Mouse (Mus musculus): ENCODE results near the gene Asf1a. TPM values are rescaled to one million over a fixed set of nuclear protein-coding genes. Genes with fewer than 3 reads are reported as not detected.

The Asf1a gene
- 142 and 158 TPM in 2 replicates for polyA plus RNA-seq (2016; fragmentation: Nextera tagmentation; extraction: Ambion mirVana)

- H3K9me3 ChIP-seq, result no peaks in the 10 kb centered on the region
- peak within 1 kb of the TSS; percentile 98 for H3K27ac ChIP-seq
- peak within 1 kb of the TSS; percentile 96 for H3K4me3 ChIP-seq
- under 1% methylated on average over 52 of the region's 52 CpGs for WGBS
- DNase-seq (ENCODE audit: low spot score), result peak; percentile 96
- peaks cover 17% of the 10 kb centered on the region for H3K36me3 ChIP-seq
- H3K4me1 ChIP-seq (replicated peaks), result peaks cover 27% of the 10 kb centered on the region
- H3K27me3 ChIP-seq (ENCODE audit: insufficient read depth, poor library complexity, severe bottlenecking), result no peaks in the 10 kb centered on the region
Measured at GRCm38 (mm10) chr10:53596677-53597120, at the start of gene Asf1a. Gene Asf1a, plus strand, starts transcription at chr10:53596757.

DNA sequence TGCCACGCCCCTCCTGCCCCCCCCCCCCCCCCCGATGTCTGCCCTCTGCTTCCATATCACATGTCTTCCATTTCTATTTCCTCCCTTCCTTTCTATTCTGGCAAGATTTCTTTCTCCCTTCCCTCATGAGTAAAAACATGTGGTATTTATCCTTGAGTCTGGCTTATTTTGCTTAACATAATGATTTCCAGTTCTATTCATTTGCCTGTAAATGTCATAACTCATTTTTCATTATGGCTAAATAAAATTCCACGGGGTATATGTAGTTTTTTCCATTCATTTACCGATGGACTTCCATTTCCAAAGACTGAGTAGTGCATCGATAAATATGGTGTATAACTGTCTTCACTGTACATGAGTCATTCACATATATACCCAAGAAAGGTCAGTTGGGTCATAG is 34.6 kb upstream of the Asf1a start:
- H3K27ac ChIP-seq, result no peak overlapping the region
- H3K4me1 ChIP-seq (replicated peaks), result no peaks in the 10 kb centered on the region
- peaks cover 4% of the 10 kb centered on the region; the same call in 1 of the 2 replicates for H3K9me3 ChIP-seq
- no peak overlapping the region for H3K4me3 ChIP-seq
- no peak for DNase-seq (ENCODE audit: low spot score)
- WGBS, result 85% methylated on average over 5 of the region's 5 CpGs
- peaks cover 14% of the 10 kb centered on the region; the same call in 1 of the 2 replicates for H3K36me3 ChIP-seq
- no peaks in the 10 kb centered on the region for H3K27me3 ChIP-seq (ENCODE audit: insufficient read depth, poor library complexity, severe bottlenecking)

- Histone ChIP-seq H3K4me1 (replicated peaks) (no peaks in the 10 kb centered on the region), H3K36me3 (peaks cover 14% of the 10 kb centered on the region; the same call in 1 of the 2 replicates), H3K9me3 (peaks cover 4% of the 10 kb centered on the region; the same call in 1 of the 2 replicates), H3K4me3 (no peak overlapping the region), H3K27me3 (ENCODE audit: insufficient read depth, poor library complexity, severe bottlenecking) (no peaks in the 10 kb centered on the region), H3K27ac (no peak overlapping the region)
- WGBS, result 80% methylated on average over 2 of the region's 2 CpGs
- no peak for DNase-seq (ENCODE audit: low spot score)
Measured at GRCm38 (mm10) chr10:53565538-53565937, 31.0 kb upstream of the Asf1a start.

- DNase-seq (ENCODE audit: low spot score), result no peak
Measured at GRCm38 (mm10) chr10:53568531-53568930, 28.0 kb upstream of the Asf1a start.

DNA sequence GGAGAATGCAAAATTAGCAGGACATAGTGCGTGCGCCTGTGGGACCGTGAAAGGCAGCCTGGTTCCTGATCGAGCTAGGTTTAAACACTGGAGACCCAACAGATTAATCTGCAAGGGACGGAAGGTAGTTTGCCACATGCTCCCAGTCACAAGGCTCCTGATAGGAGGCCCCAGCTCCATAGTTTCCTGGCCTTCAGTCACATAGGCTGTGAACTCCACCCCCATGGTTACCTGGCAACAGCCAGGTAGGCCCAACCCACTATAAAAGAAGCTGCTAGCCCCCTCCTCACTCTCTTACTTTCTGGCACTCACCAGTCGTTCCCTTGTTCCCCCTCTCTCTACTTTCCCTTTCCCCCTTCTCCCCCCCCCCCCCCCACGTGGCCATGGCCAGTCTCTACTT is 16.4 kb upstream of the Asf1a start:
- Histone ChIP-seq H3K9me3 (no peaks in the 10 kb centered on the region), H3K4me3 (peak overlapping the region; percentile 48), H3K36me3 (no peaks in the 10 kb centered on the region), H3K27ac (peak overlapping the region; percentile 45; the same call in 1 of the 2 replicates), H3K4me1 (replicated peaks) (peaks cover 14% of the 10 kb centered on the region), H3K27me3 (ENCODE audit: insufficient read depth, poor library complexity, severe bottlenecking) (no peaks in the 10 kb centered on the region)
- 39% methylated on average over 7 of the region's 7 CpGs for WGBS
- DNase-seq (ENCODE audit: low spot score), result peak; percentile 10

More at GRCm38 (mm10) chr10:53568531-53568930, 28.0 kb upstream of the Asf1a start:
- Histone ChIP-seq H3K27me3 (ENCODE audit: insufficient read depth, poor library complexity, severe bottlenecking) (no peaks in the 10 kb centered on the region), H3K4me3 (no peak overlapping the region), H3K4me1 (replicated peaks) (no peaks in the 10 kb centered on the region), H3K36me3 (peaks cover 9% of the 10 kb centered on the region; the same call in 1 of the 2 replicates), H3K27ac (no peak overlapping the region), H3K9me3 (peaks cover 4% of the 10 kb centered on the region; the same call in 1 of the 2 replicates)

DNA sequence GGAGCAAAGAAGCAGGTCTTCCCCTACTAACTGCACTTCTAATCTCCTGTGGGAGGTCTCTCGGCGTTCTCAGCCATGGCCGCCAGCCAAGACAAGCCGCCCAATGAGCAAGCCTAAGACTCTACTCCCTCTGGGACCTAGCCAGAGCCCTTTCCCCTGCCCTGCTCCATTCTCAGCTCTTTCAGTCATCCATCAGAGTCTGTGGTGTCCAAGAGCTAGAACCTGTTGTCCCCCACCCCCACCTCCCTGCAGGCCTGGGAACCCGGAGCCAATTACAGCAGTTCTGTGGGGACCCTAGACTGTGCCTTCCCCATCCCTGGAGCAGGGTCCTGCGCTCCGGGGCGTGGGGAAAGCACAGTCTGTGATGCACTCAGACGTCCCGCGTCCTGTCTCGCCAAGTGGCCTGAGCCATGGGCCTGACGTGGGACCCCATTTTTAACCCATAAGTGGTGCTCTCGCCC is 15.9 kb upstream of the Asf1a start:
- H3K4me3 ChIP-seq, result peak overlapping the region; percentile 48
- DNase-seq (ENCODE audit: low spot score), result peak; percentile 30
- no peaks in the 10 kb centered on the region for H3K36me3 ChIP-seq
- no peaks in the 10 kb centered on the region for H3K9me3 ChIP-seq
- 13% methylated on average over 14 of the region's 14 CpGs for WGBS
- no peaks in the 10 kb centered on the region for H3K27me3 ChIP-seq (ENCODE audit: insufficient read depth, poor library complexity, severe bottlenecking)
- H3K27ac ChIP-seq, result peak overlapping the region; percentile 69
- peaks cover 14% of the 10 kb centered on the region for H3K4me1 ChIP-seq (replicated peaks)

GRCm38 (mm10) chr10:53581087-53581486 is 15.5 kb upstream of the Asf1a start:
- Histone ChIP-seq H3K27ac (peak overlapping the region; percentile 69), H3K27me3 (ENCODE audit: insufficient read depth, poor library complexity, severe bottlenecking) (no peaks in the 10 kb centered on the region), H3K9me3 (no peaks in the 10 kb centered on the region), H3K4me1 (replicated peaks) (peaks cover 14% of the 10 kb centered on the region), H3K36me3 (no peaks in the 10 kb centered on the region), H3K4me3 (peak overlapping the region; percentile 48)
- WGBS, result 20% methylated on average over 12 of the region's 12 CpGs
- DNase-seq (ENCODE audit: low spot score), result no peak

DNA sequence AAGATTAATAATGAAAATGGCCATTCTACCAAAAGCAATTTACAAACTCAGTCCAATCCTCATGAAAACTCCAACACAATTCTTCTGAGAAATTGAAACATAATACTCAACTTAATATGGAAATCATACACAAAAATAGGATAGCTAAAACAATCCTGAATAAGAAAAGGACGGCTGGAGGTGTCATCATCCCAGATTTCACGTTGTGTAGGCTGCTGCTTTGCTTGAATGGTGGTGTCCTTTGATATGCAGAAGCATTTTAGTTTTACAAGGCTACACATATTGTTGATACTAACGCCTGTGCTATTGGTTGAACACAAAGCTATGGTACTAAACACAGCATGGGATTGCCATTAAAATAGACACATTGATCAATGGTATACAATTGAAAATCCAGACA is 10.8 kb upstream of the Asf1a start:
- WGBS, result 66% methylated on average over 3 of the region's 3 CpGs
- Histone ChIP-seq H3K9me3 (no peaks in the 10 kb centered on the region), H3K4me1 (replicated peaks) (peaks cover 5% of the 10 kb centered on the region), H3K36me3 (peaks cover 8% of the 10 kb centered on the region; the same call in 1 of the 2 replicates), H3K27ac (no peak overlapping the region), H3K4me3 (no peak overlapping the region), H3K27me3 (ENCODE audit: insufficient read depth, poor library complexity, severe bottlenecking) (no peaks in the 10 kb centered on the region)
- DNase-seq (ENCODE audit: low spot score), result no peak

- Histone ChIP-seq H3K4me1 (replicated peaks) (peaks cover 27% of the 10 kb centered on the region), H3K27ac (peak overlapping the region; percentile 98), H3K4me3 (peak overlapping the region; percentile 96), H3K36me3 (peaks cover 12% of the 10 kb centered on the region), H3K9me3 (no peaks in the 10 kb centered on the region), H3K27me3 (ENCODE audit: insufficient read depth, poor library complexity, severe bottlenecking) (no peaks in the 10 kb centered on the region)
- WGBS, result 11% methylated on average over 27 of the region's 27 CpGs
- DNase-seq (ENCODE audit: low spot score), result no peak
Measured at GRCm38 (mm10) chr10:53595744-53596676, 547 bp upstream of the Asf1a start.

- Histone ChIP-seq H3K4me3 (peak overlapping the region; percentile 96), H3K9me3 (no peaks in the 10 kb centered on the region), H3K4me1 (replicated peaks) (peaks cover 27% of the 10 kb centered on the region), H3K27me3 (ENCODE audit: insufficient read depth, poor library complexity, severe bottlenecking) (no peaks in the 10 kb centered on the region), H3K27ac (peak overlapping the region; percentile 98), H3K36me3 (peaks cover 23% of the 10 kb centered on the region)
- DNase-seq (ENCODE audit: low spot score), result no peak
- WGBS, result under 1% methylated on average over 99 of the region's 99 CpGs
Measured at GRCm38 (mm10) chr10:53597121-53597881, 744 bp downstream of the Asf1a start.

DNA sequence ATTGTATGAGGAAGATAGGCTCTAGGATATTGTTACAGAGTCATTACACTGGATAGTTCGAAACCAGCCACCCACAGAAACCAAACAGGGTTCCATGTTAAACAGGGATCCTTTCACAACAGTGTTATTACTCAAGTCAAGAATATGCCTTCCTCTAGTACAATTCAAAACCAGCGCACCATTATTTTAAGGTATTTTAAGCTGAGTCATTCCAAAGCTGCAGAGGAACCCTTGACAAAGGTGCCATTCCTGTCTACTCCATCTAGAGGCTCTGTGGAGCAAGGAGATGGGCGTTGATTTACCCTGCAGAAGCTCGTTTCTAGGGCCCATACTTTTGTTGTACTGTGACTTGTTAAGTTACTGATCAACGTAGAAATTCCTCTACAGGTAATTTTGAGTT is 2.3 kb downstream of the Asf1a start:
- Histone ChIP-seq H3K9me3 (no peaks in the 10 kb centered on the region), H3K27me3 (ENCODE audit: insufficient read depth, poor library complexity, severe bottlenecking) (no peaks in the 10 kb centered on the region), H3K27ac (no peak overlapping the region), H3K36me3 (peaks cover 39% of the 10 kb centered on the region), H3K4me1 (replicated peaks) (peaks cover 27% of the 10 kb centered on the region), H3K4me3 (peak overlapping the region; percentile 96)
- WGBS, result 64% methylated on average over 5 of the region's 5 CpGs
- peak; percentile 3 for DNase-seq (ENCODE audit: low spot score)

DNA sequence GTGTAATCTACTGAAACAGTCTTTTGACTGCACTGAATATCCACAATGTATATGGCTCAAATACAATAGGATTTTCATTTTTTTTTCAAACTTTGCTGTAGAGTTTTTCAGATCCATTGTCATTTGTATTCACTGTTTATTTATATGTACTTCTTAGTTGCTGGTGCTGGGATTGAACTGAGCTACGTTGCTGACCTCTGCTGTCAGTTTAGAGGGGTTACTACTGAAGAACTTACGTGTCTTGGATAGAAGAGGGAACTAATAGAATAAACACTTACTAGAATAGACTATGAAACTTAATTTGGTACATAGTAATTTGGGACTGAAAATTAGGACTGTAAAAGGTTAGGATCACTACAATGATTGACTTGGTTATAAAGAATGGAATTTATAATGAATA is 8.8 kb downstream of the Asf1a start:
- Histone ChIP-seq H3K27me3 (ENCODE audit: insufficient read depth, poor library complexity, severe bottlenecking) (no peaks in the 10 kb centered on the region), H3K27ac (no peak overlapping the region), H3K4me3 (no peak overlapping the region), H3K9me3 (no peaks in the 10 kb centered on the region), H3K4me1 (replicated peaks) (no peaks in the 10 kb centered on the region), H3K36me3 (peaks cover 99% of the 10 kb centered on the region)
- 80% methylated on average over 2 of the region's 2 CpGs for WGBS
- no peak for DNase-seq (ENCODE audit: low spot score)

Measured in hindbrain, embryonic 10.5 days (tissue).